Mouse (Mus musculus) thymus, adult 2 months (tissue): ENCODE measurements around the gene Fndc11.

Experiments used
- CTCF ChIP-seq: fragments of 200-500 bp; IDR thresholded peaks from 2 replicates; pipeline ENCODE4 v1.5.1; 2012; ENCODE audit warnings: mild to moderate bottlenecking, control low read depth, low read length, moderate library complexity, borderline replicate concordance; ENCODE audit not compliant: control insufficient read depth, poor library complexity, insufficient read depth; ENCODE audit errors: extremely low read depth
- POLR2A ChIP-seq: fragments of 200-500 bp; IDR thresholded peaks from 2 replicates; pipeline ENCODE4 v1.6.1; 2012; ENCODE audit warnings: mild to moderate bottlenecking, low read length, control low read depth, moderate library complexity; ENCODE audit not compliant: control insufficient read depth, poor library complexity, insufficient read depth; ENCODE audit errors: extremely low read depth

- peak; percentile 65 for TF ChIP-seq CTCF
- TF ChIP-seq POLR2A: no peak
Observed at GRCm38 (mm10) chr2:181219538-181220216, at the start of gene Fndc11.
